Mouse (Mus musculus) forebrain, embryonic 15.5 days (tissue): ENCODE data around the gene Vps11. TPM values are rescaled to one million over a fixed set of nuclear protein-coding genes. Genes with fewer than 3 reads are reported as not detected.
A peak's percentile ranks its signal among the peaks of the same experiment; 100 is the strongest.
"Not testable (repeated sequence)": the region's sequence is repeated elsewhere in the genome, so short reads cannot be mapped to it uniquely, and the experiment has no call there.

Source experiments
- ATAC-seq: fragments of 200-750 bp; cut with Nextera tagmentation; replicated peaks from 2 replicates; pipeline ENCODE4 v1.8.0; 2017; ENCODE audit warnings: mild to moderate bottlenecking, moderate TSS enrichment, moderate library complexity
- H3K27ac ChIP-seq: fragments of 300-500 bp; sonication (generic); replicated peaks from 2 replicates; pipeline ENCODE4 v1.5.1; 2015; ENCODE audit warnings: mild to moderate bottlenecking, inconsistent platforms
- H3K27me3 ChIP-seq: fragments of 300-500 bp; sonication (generic); 2 replicates; pipeline ENCODE4 v1.6.1; 2015; ENCODE audit warnings: inconsistent platforms
- H3K36me3 ChIP-seq: fragments of 300-500 bp; sonication (generic); 2 replicates; pipeline ENCODE4 v1.6.1; 2015; ENCODE audit warnings: mild to moderate bottlenecking, inconsistent platforms
- H3K4me1 ChIP-seq: fragments of 300-500 bp; sonication (generic); 2 replicates; pipeline ENCODE4 v1.6.1; 2015; ENCODE audit warnings: inconsistent platforms
- H3K4me2 ChIP-seq: fragments of 300-500 bp; sonication (generic); replicated peaks from 2 replicates; pipeline ENCODE4 v1.6.1; 2015; ENCODE audit warnings: mild to moderate bottlenecking, inconsistent platforms
- H3K4me3 ChIP-seq: fragments of 300-500 bp; sonication (generic); 2 replicates; pipeline ENCODE4 v1.5.1; 2015; ENCODE audit warnings: mild to moderate bottlenecking, inconsistent platforms
- H3K9ac ChIP-seq: fragments of 300-500 bp; sonication (generic); replicated peaks from 2 replicates; pipeline ENCODE4 v1.6.1; 2015; ENCODE audit warnings: mild to moderate bottlenecking, inconsistent platforms
- H3K9me3 ChIP-seq: fragments of 300-500 bp; sonication (generic); 2 replicates; pipeline ENCODE4 v1.6.1; 2016; ENCODE audit warnings: inconsistent platforms
- WGBS: fragments of 180-500 bp; shearing (Covaris S2); methylation state at CpG from one replicate; pipeline ENCODE4 v1.1.7; 2015; ENCODE audit warnings: mixed read lengths; 5-methylcytosine and 5-hydroxymethylcytosine counted together
- polyA plus RNA-seq: library from polyadenylated mRNA; unstranded; fragments of >200 nt; fragmentation: Nextera tagmentation; extraction: Ambion mirVana; gene quantifications from 2 replicates; pipeline ENCODE4 v1.2.1, GENCODE M21; 2015

Gene Vps11
- polyA plus RNA-seq, 1 experiment from 2014 or later: 42.3 TPM

DNA sequence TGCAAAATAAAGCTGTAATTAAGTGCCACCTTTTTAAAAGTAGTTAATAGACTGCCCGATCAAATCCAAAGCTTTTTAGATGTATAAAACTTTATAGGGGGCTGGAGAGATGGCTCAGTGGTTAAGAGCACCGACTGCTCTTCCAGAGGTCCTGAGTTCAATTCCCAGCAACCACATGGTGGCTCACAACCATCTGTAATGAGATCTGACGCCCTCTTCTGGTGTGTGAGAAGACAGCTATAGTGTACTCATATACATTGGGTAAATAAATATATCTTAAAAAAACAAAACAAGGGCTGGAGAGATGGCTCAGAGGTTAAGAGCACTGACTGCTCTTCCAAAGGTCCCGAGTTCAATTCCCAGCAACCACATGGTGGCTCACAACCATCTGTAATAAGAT is 461 bp upstream of the Vps11 start:
- peak overlapping the region; percentile 85 for H3K27ac ChIP-seq
- peak overlapping the region; percentile 86 for H3K4me2 ChIP-seq
- H3K9me3 ChIP-seq, H3K27me3 ChIP-seq: not testable (repeated sequence)
- peaks cover 26% of the 10 kb centered on the region for H3K36me3 ChIP-seq
- peak overlapping the region; percentile 92 for H3K9ac ChIP-seq
- peak overlapping the region; percentile 90 for H3K4me3 ChIP-seq
- H3K4me1 ChIP-seq: peaks cover 13% of the 10 kb centered on the region
- WGBS: 46% methylated on average over 4 of the region's 4 CpGs
- ATAC-seq: 0 out of 2 replicates have a peak, but pooled peaks have one; percentile 19

DNA sequence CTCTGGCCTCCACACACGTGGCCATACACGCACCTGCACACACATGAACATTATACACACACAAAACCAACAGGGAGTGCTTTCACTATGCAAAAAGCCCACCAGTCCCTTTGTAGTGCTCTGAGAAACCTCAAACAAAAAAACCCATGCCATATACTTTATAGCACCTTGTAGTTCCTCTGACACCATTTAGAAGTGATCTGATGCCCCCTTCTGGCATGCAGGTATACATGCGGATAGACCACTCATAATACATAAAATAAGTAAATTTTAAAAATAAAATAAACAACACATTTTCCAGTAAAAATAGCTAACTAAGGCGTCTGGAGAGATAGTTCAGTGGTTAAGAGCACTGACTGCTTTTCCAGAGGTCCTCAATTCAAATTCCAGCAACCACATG is 4.3 kb downstream of the Vps11 start:
- no peaks in the 10 kb centered on the region for H3K27me3 ChIP-seq
- no peaks in the 10 kb centered on the region for H3K9me3 ChIP-seq
- H3K4me2 ChIP-seq: no peak overlapping the region
- peaks cover 73% of the 10 kb centered on the region for H3K36me3 ChIP-seq
- WGBS: 69% methylated on average over 4 of the region's 4 CpGs
- no peak overlapping the region for H3K9ac ChIP-seq
- ATAC-seq: no peak
- no peak overlapping the region for H3K27ac ChIP-seq
- H3K4me1 ChIP-seq: peaks cover 13% of the 10 kb centered on the region
- no peak overlapping the region for H3K4me3 ChIP-seq

DNA sequence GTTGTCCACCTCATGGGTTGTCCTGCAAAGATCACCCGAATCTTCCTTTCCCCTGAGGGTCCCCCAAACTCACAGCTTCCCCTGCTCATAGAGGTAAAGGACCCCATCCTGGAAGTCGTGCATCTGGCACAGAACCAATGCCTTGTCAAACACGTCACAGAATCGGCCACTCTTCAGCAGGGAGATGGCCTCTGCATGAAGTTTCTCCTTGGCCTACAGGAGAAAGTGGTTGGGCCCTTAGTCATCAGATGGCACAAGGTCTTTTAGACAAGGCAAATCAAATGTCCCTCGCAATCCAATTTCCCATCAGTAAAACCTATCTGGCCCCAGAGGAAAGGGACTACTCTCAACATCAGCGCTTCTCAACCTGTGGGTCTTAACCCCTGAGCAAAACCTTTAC is 8.3 kb downstream of the Vps11 start:
- Histone ChIP-seq H3K9me3 (no peaks in the 10 kb centered on the region), H3K9ac (no peak overlapping the region), H3K4me2 (no peak overlapping the region), H3K27ac (no peak overlapping the region), H3K27me3 (no peaks in the 10 kb centered on the region), H3K36me3 (peaks cover 97% of the 10 kb centered on the region), H3K4me1 (no peaks in the 10 kb centered on the region), H3K4me3 (no peak overlapping the region)
- no peak for ATAC-seq
- 92% methylated on average over 6 of the region's 6 CpGs for WGBS

GRCm38 (mm10) chr9:44352337-44352736 is 9.1 kb downstream of the Vps11 start:
- H3K4me3 ChIP-seq: no peak overlapping the region
- ATAC-seq: no peak
- no peak overlapping the region for H3K27ac ChIP-seq
- no peaks in the 10 kb centered on the region for H3K4me1 ChIP-seq
- H3K4me2 ChIP-seq: no peak overlapping the region
- H3K27me3 ChIP-seq: no peaks in the 10 kb centered on the region
- H3K36me3 ChIP-seq: peaks cover 97% of the 10 kb centered on the region
- WGBS: 91% methylated on average over 10 of the region's 10 CpGs
- no peak overlapping the region for H3K9ac ChIP-seq
- H3K9me3 ChIP-seq: no peaks in the 10 kb centered on the region

DNA sequence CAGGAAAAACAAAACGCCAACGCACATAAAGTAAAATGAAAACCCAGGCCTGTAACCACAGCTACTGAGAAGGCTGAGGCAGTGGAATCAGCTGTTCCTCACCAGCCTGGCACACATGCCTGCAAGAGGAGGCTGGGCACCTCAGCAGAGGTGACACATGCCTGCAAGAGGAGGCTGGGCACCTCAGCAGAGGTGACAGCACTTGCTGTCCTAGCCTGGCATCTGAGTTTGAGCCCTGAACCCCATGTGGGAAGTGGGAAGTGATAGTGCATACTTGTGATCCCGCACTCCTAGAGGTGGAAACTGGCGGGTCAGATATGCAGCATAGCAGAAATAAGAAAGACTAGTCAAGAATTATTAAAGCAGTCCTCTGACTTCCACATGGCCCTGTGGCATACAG is 10.1 kb downstream of the Vps11 start:
- 98% methylated on average over 4 of the region's 4 CpGs for WGBS
- Histone ChIP-seq H3K4me2 (no peak overlapping the region), H3K4me3 (no peak overlapping the region), H3K4me1 (no peaks in the 10 kb centered on the region), H3K9ac (no peak overlapping the region), H3K27ac (no peak overlapping the region), H3K36me3 (peaks cover 96% of the 10 kb centered on the region), H3K9me3 (no peaks in the 10 kb centered on the region), H3K27me3 (no peaks in the 10 kb centered on the region)
- no peak for ATAC-seq

DNA sequence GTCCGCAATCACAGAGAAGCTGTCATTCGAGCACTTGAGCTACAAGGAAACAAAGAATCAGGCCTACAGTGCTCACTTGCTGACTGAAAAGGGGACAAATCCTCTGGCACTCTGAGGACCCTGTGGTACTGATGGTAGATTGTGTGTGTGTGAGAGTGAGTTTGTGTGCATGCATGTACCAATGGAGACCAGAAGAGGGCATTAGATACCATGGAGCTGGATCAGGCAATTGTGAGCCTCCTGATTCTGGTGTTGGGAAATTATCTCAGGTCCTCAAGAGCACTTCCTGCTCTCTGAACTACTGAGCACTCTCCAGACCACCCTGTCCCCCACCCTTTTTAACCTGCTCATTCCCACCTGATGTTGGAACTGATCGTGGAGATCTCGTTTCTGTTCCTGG is 12.9 kb downstream of the Vps11 start:
- ATAC-seq: no peak
- no peak overlapping the region for H3K9ac ChIP-seq
- 96% methylated on average over 4 of the region's 4 CpGs for WGBS
- H3K9me3 ChIP-seq: no peaks in the 10 kb centered on the region
- H3K4me3 ChIP-seq: no peak overlapping the region
- no peaks in the 10 kb centered on the region for H3K27me3 ChIP-seq
- H3K27ac ChIP-seq: no peak overlapping the region
- peaks cover 6% of the 10 kb centered on the region for H3K4me1 ChIP-seq
- H3K36me3 ChIP-seq: peaks cover 67% of the 10 kb centered on the region
- H3K4me2 ChIP-seq: no peak overlapping the region

- no peak overlapping the region for H3K4me2 ChIP-seq
- H3K27me3 ChIP-seq: no peaks in the 10 kb centered on the region
- peaks cover 14% of the 10 kb centered on the region for H3K4me1 ChIP-seq
- no peak overlapping the region for H3K4me3 ChIP-seq
- no peak overlapping the region for H3K9ac ChIP-seq
- peaks cover 58% of the 10 kb centered on the region for H3K36me3 ChIP-seq
- no peaks in the 10 kb centered on the region for H3K9me3 ChIP-seq
- H3K27ac ChIP-seq: no peak overlapping the region
- ATAC-seq: no peak
- WGBS: 88% methylated on average over 4 of the region's 4 CpGs
Measured at GRCm38 (mm10) chr9:44347621-44348020, 13.8 kb downstream of the Vps11 start.

GRCm38 (mm10) chr9:44347166-44347565 is 14.3 kb downstream of the Vps11 start:
- peaks cover 17% of the 10 kb centered on the region for H3K4me1 ChIP-seq
- no peaks in the 10 kb centered on the region for H3K27me3 ChIP-seq
- no peaks in the 10 kb centered on the region for H3K9me3 ChIP-seq
- no peak overlapping the region for H3K27ac ChIP-seq
- H3K9ac ChIP-seq: no peak overlapping the region
- H3K4me2 ChIP-seq: no peak overlapping the region
- 91% methylated on average over 9 of the region's 9 CpGs for WGBS
- peaks cover 54% of the 10 kb centered on the region for H3K36me3 ChIP-seq
- ATAC-seq: no peak
- no peak overlapping the region for H3K4me3 ChIP-seq

DNA sequence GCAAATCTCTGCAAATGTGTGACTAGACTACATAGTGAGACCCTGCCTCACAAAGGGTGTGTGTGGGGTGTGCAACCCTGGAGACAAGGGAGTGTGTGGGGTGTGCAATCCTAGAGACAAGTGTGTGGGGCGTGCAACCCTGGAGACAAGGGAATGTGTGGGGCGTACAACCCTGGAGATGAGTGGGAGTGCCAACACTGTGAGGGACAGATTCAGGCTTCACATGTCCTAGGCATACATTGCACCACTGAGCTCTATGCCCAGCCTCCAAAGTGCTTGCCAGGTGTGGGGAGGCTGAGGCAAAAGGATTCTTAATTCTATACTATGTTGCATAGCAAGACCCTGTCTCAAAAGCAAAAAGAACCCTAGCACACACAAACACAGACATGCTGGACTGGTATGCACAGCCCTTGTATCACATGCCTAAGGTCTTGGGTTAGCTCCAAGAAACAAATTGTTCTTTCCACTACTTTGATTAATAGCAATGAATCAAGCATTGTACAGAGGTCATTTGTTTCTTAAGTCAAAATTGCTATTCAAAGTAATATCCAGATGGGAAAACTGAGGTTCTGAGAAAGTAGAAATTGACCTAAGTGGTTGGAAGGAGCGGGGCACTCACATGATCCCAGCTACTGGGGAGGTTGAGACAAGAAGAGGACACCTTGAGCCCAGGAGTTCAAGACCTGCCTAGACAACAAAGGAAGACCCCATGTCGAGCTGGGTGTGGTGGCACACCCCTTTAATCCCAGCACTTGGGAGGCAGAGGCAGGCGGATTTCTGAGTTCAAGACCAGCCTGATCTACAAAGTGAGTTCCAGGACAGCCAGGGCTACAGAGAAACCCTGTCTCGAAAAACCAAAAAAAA is 15.7 kb downstream of the Vps11 start:
- H3K36me3 ChIP-seq: peaks cover 42% of the 10 kb centered on the region
- 93% methylated on average over 6 of the region's 6 CpGs for WGBS
- H3K4me1 ChIP-seq: peaks cover 17% of the 10 kb centered on the region
- H3K9me3 ChIP-seq: no peaks in the 10 kb centered on the region
- H3K27me3 ChIP-seq: no peaks in the 10 kb centered on the region
- ATAC-seq: no peak
- H3K27ac ChIP-seq: no peak overlapping the region
- no peak overlapping the region for H3K4me2 ChIP-seq
- no peak overlapping the region for H3K4me3 ChIP-seq
- no peak overlapping the region for H3K9ac ChIP-seq

- peaks cover 27% of the 10 kb centered on the region for H3K36me3 ChIP-seq
Measured at GRCm38 (mm10) chr9:44343781-44344421, 17.6 kb downstream of the Vps11 start, which contains the start of gene Hmbs. TSS of gene Hmbs (minus strand) at chr9:44344228.

GRCm38 (mm10) chr9:44343290-44343689 is 18.2 kb downstream of the Vps11 start:
- H3K4me1 ChIP-seq: peaks cover 17% of the 10 kb centered on the region
- peak overlapping the region; percentile 95 for H3K27ac ChIP-seq
- no peak for ATAC-seq
- peaks cover 25% of the 10 kb centered on the region for H3K36me3 ChIP-seq
- H3K4me2 ChIP-seq: peak overlapping the region; percentile 72
- H3K4me3 ChIP-seq: peak overlapping the region; percentile 68
- no peaks in the 10 kb centered on the region for H3K27me3 ChIP-seq
- 10% methylated on average over 6 of the region's 6 CpGs for WGBS
- H3K9me3 ChIP-seq: no peaks in the 10 kb centered on the region
- peak overlapping the region; percentile 72 for H3K9ac ChIP-seq

More at GRCm38 (mm10) chr9:44343781-44344421, 17.6 kb downstream of the Vps11 start, which contains the start of gene Hmbs:
- peak within 1 kb of the TSS; percentile 72 for H3K9ac ChIP-seq
- no peaks in the 10 kb centered on the region for H3K9me3 ChIP-seq
- H3K27ac ChIP-seq: peak within 1 kb of the TSS; percentile 95
- H3K4me2 ChIP-seq: peak within 1 kb of the TSS; percentile 72
- peaks cover 17% of the 10 kb centered on the region for H3K4me1 ChIP-seq
- peak; percentile 97 for ATAC-seq
- H3K27me3 ChIP-seq: no peaks in the 10 kb centered on the region
- H3K4me3 ChIP-seq: peak within 1 kb of the TSS; percentile 68
- under 1% methylated on average over 39 of the region's 39 CpGs for WGBS

DNA sequence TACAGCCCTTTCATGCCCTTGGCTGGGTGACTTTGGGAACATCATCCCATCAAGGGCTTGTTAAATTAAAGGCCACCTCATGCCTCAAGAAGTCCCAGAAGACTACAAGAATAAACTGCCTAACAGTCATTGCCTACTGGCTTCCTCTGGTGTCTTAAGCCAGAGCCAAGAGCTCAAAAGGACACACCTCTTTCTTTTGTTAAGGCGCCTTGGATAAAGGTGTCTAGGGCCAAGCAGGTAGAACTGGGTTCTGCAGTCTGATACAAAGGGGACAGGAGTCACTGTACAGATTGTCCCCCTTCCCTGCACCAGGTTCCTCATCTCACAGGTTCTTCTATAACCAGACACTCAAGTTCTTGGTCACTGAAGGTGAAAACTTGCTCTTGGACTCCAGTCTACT is 18.9 kb downstream of the Vps11 start:
- Histone ChIP-seq H3K27me3 (no peaks in the 10 kb centered on the region), H3K9me3 (no peaks in the 10 kb centered on the region), H3K36me3 (peaks cover 20% of the 10 kb centered on the region), H3K4me1 (peaks cover 20% of the 10 kb centered on the region), H3K4me2 (no peak overlapping the region), H3K9ac (no peak overlapping the region), H3K4me3 (no peak overlapping the region), H3K27ac (no peak overlapping the region)
- 100% methylated on average over 1 of the region's 1 CpGs for WGBS
- no peak for ATAC-seq
